Mouse (Mus musculus): ENCODE measurements around the gene Spg7. TPM values are rescaled to one million over a fixed set of nuclear protein-coding genes. Genes with fewer than 3 reads are reported as not detected.
A peak's percentile ranks its signal among the peaks of the same experiment; 100 is the strongest.

Gene Spg7
- polyA plus RNA-seq, 1 experiment from 2014 or later = 48.2 TPM

GRCm38 (mm10) chr8:123114644-123115043 lies 51.9 kb downstream of the Spg7 start:
- 34% methylated on average over 3 of the region's 3 CpGs for WGBS
- no peak overlapping the region for H3K4me3 ChIP-seq (replicated peaks)
- H3K4me1 ChIP-seq = peaks cover 18% of the 10 kb centered on the region
- H3K9ac ChIP-seq = no peak overlapping the region
- H3K9me3 ChIP-seq = no peaks in the 10 kb centered on the region
- no peak overlapping the region for H3K27ac ChIP-seq
- no peaks in the 10 kb centered on the region for H3K36me3 ChIP-seq
- no peak overlapping the region for H3K4me2 ChIP-seq
- no peak for ATAC-seq (ENCODE audit: insufficient read depth, low FRiP score, low read depth)
- H3K27me3 ChIP-seq (replicated peaks) = peaks cover 39% of the 10 kb centered on the region

DNA sequence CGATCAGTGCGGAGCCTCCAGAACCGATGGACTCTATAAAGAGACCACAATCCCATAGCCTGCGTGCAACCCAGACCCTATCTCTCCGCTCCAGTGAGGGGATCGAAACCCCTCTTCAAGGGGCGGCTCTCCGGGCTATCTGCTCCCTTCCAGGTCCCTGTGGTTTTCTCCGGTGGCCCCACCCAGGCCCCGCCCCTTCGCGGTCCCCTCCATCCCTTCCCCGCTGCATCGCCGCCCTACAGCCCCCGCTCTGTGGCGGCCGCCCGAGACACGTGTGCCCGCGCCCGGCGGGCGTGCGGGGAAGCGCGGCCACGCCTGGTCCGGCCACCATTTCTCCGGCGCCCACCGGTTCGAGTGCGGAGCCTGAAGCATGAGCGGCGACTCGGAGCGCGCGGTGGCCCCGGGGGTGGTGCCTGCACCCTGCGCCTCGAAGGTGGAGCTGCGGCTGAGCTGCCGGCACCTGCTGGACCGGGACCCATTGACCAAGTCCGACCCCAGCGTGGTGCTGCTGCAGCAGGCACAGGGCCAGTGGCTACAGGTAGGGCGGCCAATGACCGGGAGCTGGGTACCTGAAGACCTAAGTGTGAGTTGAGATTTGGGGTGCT lies 54.5 kb downstream of the Spg7 start, which contains the start of gene Cpne7:
Gene Cpne7 (plus strand): TSS at position 248 of the 605 bp plus-strand sequence.
- peak within 1 kb of the TSS; percentile 19; the same call in 1 of the 2 replicates for H3K9ac ChIP-seq
- H3K4me3 ChIP-seq (replicated peaks) = peak within 1 kb of the TSS; percentile 45
- 1% methylated on average over 51 of the region's 51 CpGs for WGBS
- H3K36me3 ChIP-seq = no peaks in the 10 kb centered on the region
- peaks cover 15% of the 10 kb centered on the region for H3K4me1 ChIP-seq
- peaks cover 41% of the 10 kb centered on the region for H3K27me3 ChIP-seq (replicated peaks)
- no peaks in the 10 kb centered on the region for H3K9me3 ChIP-seq
- no peak within 1 kb of the TSS for H3K27ac ChIP-seq
- ATAC-seq (ENCODE audit: insufficient read depth, low FRiP score, low read depth) = peak; percentile 54
- H3K4me2 ChIP-seq = peak within 1 kb of the TSS; percentile 94

- peaks cover 41% of the 10 kb centered on the region for H3K27me3 ChIP-seq (replicated peaks)
- H3K9ac ChIP-seq = no peak overlapping the region
- H3K4me3 ChIP-seq (replicated peaks) = peak overlapping the region; percentile 45
- peaks cover 15% of the 10 kb centered on the region for H3K4me1 ChIP-seq
- H3K27ac ChIP-seq = no peak overlapping the region
- ATAC-seq (ENCODE audit: insufficient read depth, low FRiP score, low read depth) = no peak
- 4% methylated on average over 17 of the region's 17 CpGs for WGBS
- no peaks in the 10 kb centered on the region for H3K9me3 ChIP-seq
- H3K36me3 ChIP-seq = no peaks in the 10 kb centered on the region
- H3K4me2 ChIP-seq = peak overlapping the region; percentile 94
Observed at GRCm38 (mm10) chr8:123117744-123118143, 55.0 kb downstream of the Spg7 start.

DNA sequence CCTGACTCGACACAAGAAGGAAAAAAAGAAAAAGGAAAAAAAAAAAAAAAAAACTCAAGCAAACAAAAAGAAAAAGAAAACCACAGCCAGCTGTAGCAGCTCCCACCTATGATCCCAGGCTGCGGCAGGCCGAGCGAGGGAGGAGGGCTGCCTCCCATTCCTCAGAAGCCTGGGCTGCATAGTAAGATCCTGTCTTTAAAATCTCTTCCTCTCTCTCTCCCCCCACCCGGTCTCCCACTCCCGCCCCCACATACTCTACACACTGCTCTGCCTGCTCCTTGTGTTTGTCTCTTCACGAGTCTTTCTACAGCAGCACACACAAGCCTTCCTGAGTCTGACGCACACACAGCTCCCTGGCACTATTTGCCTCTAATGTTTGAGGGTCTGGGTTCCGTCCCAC lies 59.3 kb downstream of the Spg7 start:
- Histone ChIP-seq H3K27ac (no peak overlapping the region), H3K27me3 (replicated peaks) (peaks cover 26% of the 10 kb centered on the region), H3K9ac (no peak overlapping the region), H3K36me3 (no peaks in the 10 kb centered on the region), H3K4me2 (no peak overlapping the region), H3K9me3 (no peaks in the 10 kb centered on the region), H3K4me1 (peaks cover 19% of the 10 kb centered on the region), H3K4me3 (replicated peaks) (no peak overlapping the region)
- WGBS = 33% methylated on average over 9 of the region's 9 CpGs
- no peak for ATAC-seq (ENCODE audit: insufficient read depth, low FRiP score, low read depth)

GRCm38 (mm10) chr8:123122670-123123069 lies 59.9 kb downstream of the Spg7 start:
- no peaks in the 10 kb centered on the region for H3K9me3 ChIP-seq
- H3K4me3 ChIP-seq (replicated peaks) = no peak overlapping the region
- H3K4me2 ChIP-seq = no peak overlapping the region
- peaks cover 20% of the 10 kb centered on the region for H3K27me3 ChIP-seq (replicated peaks)
- H3K36me3 ChIP-seq = no peaks in the 10 kb centered on the region
- peaks cover 12% of the 10 kb centered on the region for H3K4me1 ChIP-seq
- no peak overlapping the region for H3K9ac ChIP-seq
- ATAC-seq (ENCODE audit: insufficient read depth, low FRiP score, low read depth) = no peak
- WGBS = 73% methylated on average over 5 of the region's 5 CpGs
- H3K27ac ChIP-seq = no peak overlapping the region

- no peaks in the 10 kb centered on the region; the same call in 1 of the 2 replicates for H3K27me3 ChIP-seq (replicated peaks)
- 9% methylated on average over 19 of the region's 19 CpGs for WGBS
- ATAC-seq (ENCODE audit: insufficient read depth, low FRiP score, low read depth) = peak; percentile 71
- H3K4me1 ChIP-seq = 0 out of 2 replicates have a peak, but pooled peaks cover 6% of the 10 kb centered on the region
- H3K27ac ChIP-seq = no peak overlapping the region
- H3K4me3 ChIP-seq (replicated peaks) = no peak overlapping the region
- H3K4me2 ChIP-seq = peak overlapping the region; percentile 17; the same call in 1 of the 2 replicates
- no peak overlapping the region for H3K9ac ChIP-seq
- H3K9me3 ChIP-seq = no peaks in the 10 kb centered on the region
- no peaks in the 10 kb centered on the region for H3K36me3 ChIP-seq
Observed at GRCm38 (mm10) chr8:123126193-123126816, 63.6 kb downstream of the Spg7 start.

DNA sequence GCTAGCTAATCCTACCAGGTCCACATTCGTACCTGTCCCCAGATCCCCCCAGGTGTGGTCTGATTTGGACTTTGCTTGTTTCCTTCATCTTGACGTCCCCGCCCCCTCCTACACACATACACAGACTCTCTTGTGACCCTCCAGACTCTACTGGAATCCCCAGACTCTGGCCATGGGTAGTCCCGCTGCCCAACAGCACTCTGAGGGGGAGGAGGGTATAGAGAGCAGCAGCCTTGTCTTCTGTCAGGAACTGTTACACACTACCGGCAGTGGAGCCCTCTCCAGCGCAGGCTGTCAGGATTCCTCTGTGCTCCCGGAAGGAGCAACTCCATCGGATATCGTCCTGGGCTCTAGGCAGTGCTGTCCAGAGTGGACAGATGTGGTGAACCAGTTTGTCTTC lies 68.3 kb downstream of the Spg7 start:
- H3K36me3 ChIP-seq = no peaks in the 10 kb centered on the region
- H3K4me2 ChIP-seq = no peak overlapping the region
- WGBS = 56% methylated on average over 9 of the region's 9 CpGs

DNA sequence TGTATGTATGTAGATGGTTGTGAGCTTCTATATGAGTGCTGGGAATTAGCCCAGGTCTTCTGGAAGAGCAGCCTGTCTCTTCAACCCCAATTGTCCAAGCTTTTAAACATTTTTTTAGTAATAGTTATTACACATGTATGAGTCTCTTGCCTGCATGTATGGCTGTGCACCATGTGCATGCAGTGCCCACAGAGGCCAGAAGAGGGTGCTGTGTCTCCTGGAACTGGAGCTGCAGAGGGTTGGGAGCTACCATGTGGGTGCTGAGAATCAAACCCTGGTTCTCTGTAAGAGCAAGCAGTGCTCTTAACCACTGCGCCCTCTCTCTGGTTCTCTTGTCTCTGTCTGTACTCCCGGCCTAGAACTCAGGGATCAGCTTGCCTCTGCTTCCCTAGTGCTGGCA lies 70.2 kb downstream of the Spg7 start:
- no peaks in the 10 kb centered on the region for H3K36me3 ChIP-seq
- no peaks in the 10 kb centered on the region for H3K9me3 ChIP-seq
- no peak for ATAC-seq (ENCODE audit: insufficient read depth, low FRiP score, low read depth)
- no peak overlapping the region for H3K4me2 ChIP-seq
- H3K27ac ChIP-seq = no peak overlapping the region
- H3K9ac ChIP-seq = no peak overlapping the region
- H3K27me3 ChIP-seq (replicated peaks) = no peaks in the 10 kb centered on the region
- H3K4me1 ChIP-seq = peaks cover 19% of the 10 kb centered on the region
- 98% methylated on average over 2 of the region's 2 CpGs for WGBS
- no peak overlapping the region for H3K4me3 ChIP-seq (replicated peaks)

More for the DNA sequence above, 68.3 kb downstream of the Spg7 start:
- no peak overlapping the region for H3K27ac ChIP-seq
- H3K4me3 ChIP-seq (replicated peaks) = no peak overlapping the region
- 0 out of 2 replicates have a peak, but pooled peaks cover 7% of the 10 kb centered on the region for H3K4me1 ChIP-seq
- no peak for ATAC-seq (ENCODE audit: insufficient read depth, low FRiP score, low read depth)
- no peaks in the 10 kb centered on the region for H3K9me3 ChIP-seq
- H3K27me3 ChIP-seq (replicated peaks) = no peaks in the 10 kb centered on the region
- no peak overlapping the region for H3K9ac ChIP-seq

DNA sequence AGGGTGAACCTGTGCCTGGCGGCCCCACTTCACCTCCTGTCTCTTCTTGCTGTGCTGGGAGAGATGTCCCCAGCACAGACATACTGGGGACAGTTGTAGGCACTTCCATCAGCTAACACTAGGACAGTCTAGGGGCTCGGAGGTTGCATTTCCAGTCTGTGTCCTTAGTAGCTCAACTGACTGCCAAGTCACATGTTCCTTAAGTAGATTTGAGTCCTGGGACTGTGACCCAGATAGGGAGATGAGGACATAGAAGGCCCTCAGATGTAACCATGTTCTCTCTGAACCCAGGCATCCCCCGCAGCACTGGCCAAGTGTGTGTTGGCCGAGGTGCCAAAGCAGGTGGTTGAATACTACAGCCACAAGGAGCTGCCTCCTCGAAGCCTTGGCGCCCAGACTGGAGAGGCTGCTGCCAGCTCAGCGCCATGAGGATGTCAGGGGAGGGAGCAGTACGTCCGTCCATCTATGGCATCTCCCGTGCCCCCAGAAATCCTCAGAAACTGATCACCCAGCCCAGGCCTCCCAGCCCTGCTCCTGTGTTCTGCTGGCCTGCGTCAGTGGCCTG lies 71.5 kb downstream of the Spg7 start:
- no peak overlapping the region for H3K4me2 ChIP-seq
- H3K9ac ChIP-seq = no peak overlapping the region
- no peaks in the 10 kb centered on the region for H3K27me3 ChIP-seq (replicated peaks)
- no peaks in the 10 kb centered on the region for H3K9me3 ChIP-seq
- no peak overlapping the region for H3K27ac ChIP-seq
- WGBS = 80% methylated on average over 11 of the region's 11 CpGs
- H3K36me3 ChIP-seq = no peaks in the 10 kb centered on the region
- ATAC-seq (ENCODE audit: insufficient read depth, low FRiP score, low read depth) = no peak
- H3K4me3 ChIP-seq (replicated peaks) = no peak overlapping the region
- H3K4me1 ChIP-seq = peaks cover 24% of the 10 kb centered on the region

DNA sequence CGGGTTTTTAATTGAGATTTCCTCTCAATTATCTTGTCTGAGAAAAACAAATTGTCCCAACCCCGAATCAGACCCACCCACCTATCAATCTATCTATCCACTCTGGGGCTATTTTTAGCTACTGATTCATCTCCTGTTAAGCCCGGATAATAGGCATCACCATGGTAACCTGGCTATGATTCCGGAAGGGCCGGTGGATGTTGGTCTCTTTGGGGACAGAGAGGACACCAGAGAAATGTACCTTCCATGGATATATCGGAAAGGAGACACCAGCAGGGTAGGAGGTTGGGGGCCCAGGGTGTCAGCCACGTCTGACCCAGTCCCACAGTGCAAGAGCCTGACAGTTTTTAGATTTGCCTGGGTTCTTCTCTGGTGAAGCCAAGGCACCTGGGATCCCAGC lies 72.7 kb downstream of the Spg7 start:
- 22% methylated on average over 7 of the region's 7 CpGs for WGBS
- H3K4me1 ChIP-seq = peaks cover 24% of the 10 kb centered on the region

GRCm38 (mm10) chr8:123135806-123136205 lies 73.1 kb downstream of the Spg7 start:
- Histone ChIP-seq H3K9me3 (no peaks in the 10 kb centered on the region), H3K4me3 (replicated peaks) (no peak overlapping the region), H3K36me3 (no peaks in the 10 kb centered on the region), H3K9ac (no peak overlapping the region), H3K27me3 (replicated peaks) (no peaks in the 10 kb centered on the region), H3K4me2 (no peak overlapping the region), H3K27ac (peak overlapping the region; percentile 44; the same call in 1 of the 2 replicates), H3K4me1 (peaks cover 24% of the 10 kb centered on the region)
- ATAC-seq (ENCODE audit: insufficient read depth, low FRiP score, low read depth) = no peak
- WGBS = 41% methylated on average over 9 of the region's 9 CpGs

More for the DNA sequence above, 72.7 kb downstream of the Spg7 start:
- Histone ChIP-seq H3K4me2 (no peak overlapping the region), H3K9me3 (no peaks in the 10 kb centered on the region), H3K4me3 (replicated peaks) (no peak overlapping the region), H3K9ac (no peak overlapping the region), H3K27me3 (replicated peaks) (no peaks in the 10 kb centered on the region), H3K36me3 (no peaks in the 10 kb centered on the region), H3K27ac (peak overlapping the region; percentile 44; the same call in 1 of the 2 replicates)
- ATAC-seq (ENCODE audit: insufficient read depth, low FRiP score, low read depth) = no peak

GRCm38 (mm10) chr8:123136287-123136686 lies 73.5 kb downstream of the Spg7 start:
- WGBS = 64% methylated on average over 9 of the region's 9 CpGs
- peak overlapping the region; percentile 44; the same call in 1 of the 2 replicates for H3K27ac ChIP-seq
- no peak for ATAC-seq (ENCODE audit: insufficient read depth, low FRiP score, low read depth)

More at GRCm38 (mm10) chr8:123136287-123136686, 73.5 kb downstream of the Spg7 start:
- Histone ChIP-seq H3K27me3 (replicated peaks) (no peaks in the 10 kb centered on the region), H3K4me1 (peaks cover 24% of the 10 kb centered on the region), H3K4me3 (replicated peaks) (no peak overlapping the region), H3K9ac (no peak overlapping the region), H3K36me3 (no peaks in the 10 kb centered on the region), H3K4me2 (no peak overlapping the region), H3K9me3 (no peaks in the 10 kb centered on the region)
